Mouse (Mus musculus): ENCODE results near the gene Sh2b1. TPM values are rescaled to one million over a fixed set of nuclear protein-coding genes. Genes with fewer than 3 reads are reported as not detected.

Sh2b1 gene
- polyA plus RNA-seq, 1 experiment = not detected

GRCm38 (mm10) chr7:126487052-126487483, 11.8 kb upstream of the Sh2b1 start, which contains the start of gene Tufm:
Gene Tufm (plus strand): TSS chr7:126487361.
- Histone ChIP-seq H3K4me1 (ENCODE audit: control insufficient read depth, insufficient read depth, low read length) (peaks cover 9% of the 10 kb centered on the region), H3K27ac (ENCODE audit: insufficient read depth, low read depth, low read length) (peak within 1 kb of the TSS; percentile 52), H3K4me3 (ENCODE audit: insufficient read depth, low read depth, low read length) (peak within 1 kb of the TSS; percentile 74)
- WGBS = under 1% methylated on average over 32 of the region's 32 CpGs
- TF ChIP-seq CTCF (IDR thresholded peaks at IDR 0.05; ENCODE audit: insufficient read depth, low read depth, low read length) = no peak
- 0 out of 2 replicates have a peak, but pooled peaks have one; percentile 51 for TF ChIP-seq POLR2A (IDR thresholded peaks at IDR 0.05; ENCODE audit: insufficient read depth, low read depth, low read length)

GRCm38 (mm10) chr7:126482392-126482871, 7.2 kb upstream of the Sh2b1 start:
- Histone ChIP-seq H3K4me3 (ENCODE audit: insufficient read depth, low read depth, low read length) (peak overlapping the region; percentile 47), H3K4me1 (ENCODE audit: control insufficient read depth, insufficient read depth, low read length) (peaks cover 2% of the 10 kb centered on the region; the same call in 1 of the 2 replicates), H3K27ac (ENCODE audit: insufficient read depth, low read depth, low read length) (no peak overlapping the region)
- TF ChIP-seq POLR2A (IDR thresholded peaks at IDR 0.05; ENCODE audit: insufficient read depth, low read depth, low read length) (no peak), CTCF (IDR thresholded peaks at IDR 0.05; ENCODE audit: insufficient read depth, low read depth, low read length) (no peak)
- WGBS = 1% methylated on average over 23 of the region's 23 CpGs

GRCm38 (mm10) chr7:126481699-126482098, 6.5 kb upstream of the Sh2b1 start:
- Histone ChIP-seq H3K27ac (ENCODE audit: insufficient read depth, low read depth, low read length) (no peak overlapping the region), H3K4me3 (ENCODE audit: insufficient read depth, low read depth, low read length) (no peak overlapping the region), H3K4me1 (ENCODE audit: control insufficient read depth, insufficient read depth, low read length) (peaks cover 2% of the 10 kb centered on the region; the same call in 1 of the 2 replicates)
- WGBS = 19% methylated on average over 5 of the region's 5 CpGs
- no peak for TF ChIP-seq CTCF (IDR thresholded peaks at IDR 0.05; ENCODE audit: insufficient read depth, low read depth, low read length)
- TF ChIP-seq POLR2A (IDR thresholded peaks at IDR 0.05; ENCODE audit: insufficient read depth, low read depth, low read length) = no peak

GRCm38 (mm10) chr7:126474486-126474955, 703 bp downstream of the Sh2b1 start:
- TF ChIP-seq CTCF (IDR thresholded peaks at IDR 0.05; ENCODE audit: insufficient read depth, low read depth, low read length) (no peak), POLR2A (IDR thresholded peaks at IDR 0.05; ENCODE audit: insufficient read depth, low read depth, low read length) (no peak)
- Histone ChIP-seq H3K4me3 (ENCODE audit: insufficient read depth, low read depth, low read length) (peak overlapping the region; percentile 63), H3K4me1 (ENCODE audit: control insufficient read depth, insufficient read depth, low read length) (peaks cover 15% of the 10 kb centered on the region), H3K27ac (ENCODE audit: insufficient read depth, low read depth, low read length) (no peak overlapping the region)
- WGBS = 1% methylated on average over 27 of the region's 27 CpGs

- peaks cover 15% of the 10 kb centered on the region for H3K4me1 ChIP-seq (ENCODE audit: control insufficient read depth, insufficient read depth, low read length)
- WGBS = 70% methylated on average over 9 of the region's 9 CpGs
- no peak for TF ChIP-seq CTCF (IDR thresholded peaks at IDR 0.05; ENCODE audit: insufficient read depth, low read depth, low read length)
- TF ChIP-seq POLR2A (IDR thresholded peaks at IDR 0.05; ENCODE audit: insufficient read depth, low read depth, low read length) = no peak
- no peak overlapping the region for H3K4me3 ChIP-seq (ENCODE audit: insufficient read depth, low read depth, low read length)
- no peak overlapping the region for H3K27ac ChIP-seq (ENCODE audit: insufficient read depth, low read depth, low read length)
These were observed 1.6 kb downstream of the Sh2b1 start for GRCm38 (mm10) chr7:126473470-126474086.

GRCm38 (mm10) chr7:126472713-126473112, 2.5 kb downstream of the Sh2b1 start:
- WGBS = 89% methylated on average over 16 of the region's 16 CpGs
- H3K4me1 ChIP-seq (ENCODE audit: control insufficient read depth, insufficient read depth, low read length) = peaks cover 19% of the 10 kb centered on the region
- no peak for TF ChIP-seq POLR2A (IDR thresholded peaks at IDR 0.05; ENCODE audit: insufficient read depth, low read depth, low read length)
- no peak for TF ChIP-seq CTCF (IDR thresholded peaks at IDR 0.05; ENCODE audit: insufficient read depth, low read depth, low read length)

GRCm38 (mm10) chr7:126472306-126472705, 2.9 kb downstream of the Sh2b1 start:
- WGBS = 81% methylated on average over 13 of the region's 13 CpGs
- no peak; the same call in 1 of the 2 replicates for TF ChIP-seq CTCF (IDR thresholded peaks at IDR 0.05; ENCODE audit: insufficient read depth, low read depth, low read length)
- TF ChIP-seq POLR2A (IDR thresholded peaks at IDR 0.05; ENCODE audit: insufficient read depth, low read depth, low read length) = no peak
- H3K4me1 ChIP-seq (ENCODE audit: control insufficient read depth, insufficient read depth, low read length) = peaks cover 19% of the 10 kb centered on the region
- no peak overlapping the region for H3K4me3 ChIP-seq (ENCODE audit: insufficient read depth, low read depth, low read length)
- no peak overlapping the region for H3K27ac ChIP-seq (ENCODE audit: insufficient read depth, low read depth, low read length)

More at GRCm38 (mm10) chr7:126472713-126473112, 2.5 kb downstream of the Sh2b1 start:
- Histone ChIP-seq H3K4me3 (ENCODE audit: insufficient read depth, low read depth, low read length) (no peak overlapping the region), H3K27ac (ENCODE audit: insufficient read depth, low read depth, low read length) (no peak overlapping the region)

- H3K4me3 ChIP-seq (ENCODE audit: insufficient read depth, low read depth, low read length) = no peak overlapping the region
- 92% methylated on average over 4 of the region's 4 CpGs for WGBS
- TF ChIP-seq CTCF (IDR thresholded peaks at IDR 0.05; ENCODE audit: insufficient read depth, low read depth, low read length) (no peak), POLR2A (IDR thresholded peaks at IDR 0.05; ENCODE audit: insufficient read depth, low read depth, low read length) (no peak)
- no peak overlapping the region for H3K27ac ChIP-seq (ENCODE audit: insufficient read depth, low read depth, low read length)
- peaks cover 19% of the 10 kb centered on the region for H3K4me1 ChIP-seq (ENCODE audit: control insufficient read depth, insufficient read depth, low read length)
These were observed 3.4 kb downstream of the Sh2b1 start for GRCm38 (mm10) chr7:126471853-126472252.

GRCm38 (mm10) chr7:126471361-126471760, 3.9 kb downstream of the Sh2b1 start:
- TF ChIP-seq CTCF (IDR thresholded peaks at IDR 0.05; ENCODE audit: insufficient read depth, low read depth, low read length) (no peak), POLR2A (IDR thresholded peaks at IDR 0.05; ENCODE audit: insufficient read depth, low read depth, low read length) (no peak)
- 93% methylated on average over 5 of the region's 5 CpGs for WGBS
- no peak overlapping the region for H3K4me3 ChIP-seq (ENCODE audit: insufficient read depth, low read depth, low read length)
- H3K27ac ChIP-seq (ENCODE audit: insufficient read depth, low read depth, low read length) = no peak overlapping the region
- H3K4me1 ChIP-seq (ENCODE audit: control insufficient read depth, insufficient read depth, low read length) = peaks cover 19% of the 10 kb centered on the region

All from olfactory bulb, adult 2 months (tissue).